Mouse (Mus musculus) testis, adult 10 weeks (tissue): Measurements from ENCODE around the gene Gm26938. TPM values are rescaled to one million over a fixed set of nuclear protein-coding genes. Genes with fewer than 3 reads are reported as not detected.

Experiments used
- polyA plus RNA-seq: library from polyadenylated mRNA; stranded (reverse); fragments of 350-450 nt; fragmentation: Illumina TruSeq; extraction: RNeasy Lipid Tissue Mini Kit (QIAGEN cat#74804); gene quantifications from one replicate; pipeline ENCODE4 v1.2.3, GENCODE M21; 2014; ENCODE audit warnings: low read depth, low replicate concordance

Gene Gm26938
- polyA plus RNA-seq = not detected

DNA sequence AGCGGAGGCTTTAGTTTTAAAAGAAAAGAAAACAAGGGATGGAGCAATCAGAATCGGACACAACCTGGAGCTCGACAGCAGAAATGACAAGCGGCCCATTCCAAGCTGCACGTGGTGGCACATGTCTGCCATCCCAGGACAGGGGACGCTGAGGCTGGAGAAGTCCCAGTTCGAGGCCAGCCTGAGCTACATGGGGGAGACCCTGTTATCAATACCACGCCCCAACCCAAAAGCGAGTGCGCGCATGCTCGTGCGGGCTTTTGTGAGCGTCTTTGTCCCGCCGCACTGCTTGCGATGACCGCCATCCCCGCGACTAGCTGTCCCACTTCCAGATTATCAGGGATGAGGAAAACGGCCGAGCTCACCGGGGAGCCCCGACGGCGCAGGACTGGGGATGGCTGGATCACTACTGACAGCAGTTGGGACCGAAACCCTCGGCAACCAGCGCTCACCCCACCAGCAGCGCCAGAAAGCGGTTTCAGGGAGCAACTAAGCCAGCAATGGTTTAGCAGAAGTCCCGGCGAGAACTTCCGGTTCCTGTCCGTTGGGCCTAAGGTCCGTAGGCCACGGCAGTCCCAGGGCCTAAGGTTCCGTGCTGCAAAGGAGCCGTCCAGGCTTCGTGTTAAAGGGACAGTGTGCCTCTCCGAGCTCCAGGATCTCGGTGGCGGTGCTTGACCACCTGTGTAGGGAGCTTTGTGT, at the start of gene Gm26938, which contains the start of gene Psmg3:
Gene Gm26938, minus strand, starts transcription at position 51 of the 699 bp plus-strand sequence.
Gene Psmg3, minus strand, starts transcription at position 529 of the 699 bp plus-strand sequence.

DNA sequence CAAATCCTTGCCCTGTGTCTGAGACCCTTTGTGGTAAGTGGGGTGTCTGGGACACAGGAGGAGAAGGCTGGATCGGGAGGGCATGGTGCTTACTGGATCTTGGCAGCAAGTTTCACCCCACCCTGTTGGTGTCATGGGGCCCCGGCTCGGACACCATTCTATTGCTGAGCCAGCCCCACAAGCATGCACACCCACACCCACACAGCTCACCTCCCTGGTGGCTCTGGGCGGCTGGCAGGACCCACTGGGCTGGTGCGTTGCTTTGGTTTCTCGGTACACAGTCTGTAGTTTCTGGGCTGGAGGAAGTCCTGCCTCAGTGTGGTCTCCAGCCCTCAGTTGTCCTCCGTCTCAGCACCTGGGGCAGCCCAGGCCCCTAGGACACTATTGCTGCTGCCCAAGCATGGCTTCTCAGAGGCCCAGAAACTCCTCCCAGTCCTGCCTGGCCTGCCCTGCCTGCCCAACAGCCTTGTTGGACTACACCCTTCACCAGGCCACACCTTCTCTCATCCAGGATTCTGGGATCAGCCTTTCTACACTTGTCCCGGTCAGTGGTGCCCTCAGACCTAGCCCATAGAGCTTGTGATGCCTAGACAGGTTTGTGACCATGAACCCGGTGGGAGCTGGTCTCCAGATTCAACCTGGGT, 6.5 kb downstream of the Gm26938 start, which contains the start of gene Tmem184a:
Gene Tmem184a, minus strand, starts transcription at position 380 of the 644 bp plus-strand sequence.

DNA sequence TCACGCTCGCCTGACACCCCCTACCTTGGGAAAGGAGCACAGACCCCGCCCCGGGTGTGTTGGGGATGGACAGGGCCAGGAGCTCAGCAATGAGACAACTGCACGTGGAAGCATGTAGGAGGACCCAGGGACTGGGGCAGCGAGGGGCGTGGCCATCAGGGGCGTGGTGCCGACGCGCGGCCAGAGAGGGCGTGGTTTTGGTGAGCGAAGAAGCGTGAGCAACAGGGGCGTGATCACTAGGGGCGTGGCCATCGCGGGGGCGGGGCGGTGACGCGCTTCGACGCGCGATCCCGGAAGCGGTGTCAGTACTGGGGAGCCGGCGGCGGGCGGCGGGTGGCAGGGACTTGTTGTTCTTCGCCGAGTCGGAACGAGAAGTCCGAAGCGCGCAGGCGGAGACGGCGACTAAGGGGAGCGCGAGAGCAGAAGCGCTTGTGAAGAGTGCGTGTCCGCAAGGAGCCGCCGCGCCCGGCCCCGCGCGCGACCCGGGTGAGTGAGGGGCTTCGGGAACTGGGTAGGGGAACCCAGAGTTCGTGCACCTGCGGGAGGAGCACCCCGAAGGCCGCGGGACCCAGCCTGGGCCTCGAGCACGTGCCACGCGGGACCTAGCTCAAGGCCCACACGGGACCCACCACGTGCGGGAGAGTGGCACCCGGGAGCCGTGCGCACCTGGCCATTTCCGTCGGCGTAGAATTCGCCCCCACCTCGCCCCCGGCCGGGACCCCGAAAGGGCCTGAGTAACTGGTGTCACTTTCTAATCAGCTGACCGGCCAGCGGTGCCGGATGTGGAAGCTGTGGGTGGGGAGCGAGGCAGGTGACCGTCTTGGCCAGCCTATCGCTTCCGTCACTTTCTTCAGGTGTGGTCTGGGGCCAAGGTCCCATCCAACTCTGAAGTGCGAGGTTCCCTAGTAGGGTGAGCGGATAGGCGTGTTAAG, 34.7 kb downstream of the Gm26938 start, which contains the start of gene Mafk:
Gene Mafk, plus strand, starts transcription at position 287 of the 932 bp plus-strand sequence.

DNA sequence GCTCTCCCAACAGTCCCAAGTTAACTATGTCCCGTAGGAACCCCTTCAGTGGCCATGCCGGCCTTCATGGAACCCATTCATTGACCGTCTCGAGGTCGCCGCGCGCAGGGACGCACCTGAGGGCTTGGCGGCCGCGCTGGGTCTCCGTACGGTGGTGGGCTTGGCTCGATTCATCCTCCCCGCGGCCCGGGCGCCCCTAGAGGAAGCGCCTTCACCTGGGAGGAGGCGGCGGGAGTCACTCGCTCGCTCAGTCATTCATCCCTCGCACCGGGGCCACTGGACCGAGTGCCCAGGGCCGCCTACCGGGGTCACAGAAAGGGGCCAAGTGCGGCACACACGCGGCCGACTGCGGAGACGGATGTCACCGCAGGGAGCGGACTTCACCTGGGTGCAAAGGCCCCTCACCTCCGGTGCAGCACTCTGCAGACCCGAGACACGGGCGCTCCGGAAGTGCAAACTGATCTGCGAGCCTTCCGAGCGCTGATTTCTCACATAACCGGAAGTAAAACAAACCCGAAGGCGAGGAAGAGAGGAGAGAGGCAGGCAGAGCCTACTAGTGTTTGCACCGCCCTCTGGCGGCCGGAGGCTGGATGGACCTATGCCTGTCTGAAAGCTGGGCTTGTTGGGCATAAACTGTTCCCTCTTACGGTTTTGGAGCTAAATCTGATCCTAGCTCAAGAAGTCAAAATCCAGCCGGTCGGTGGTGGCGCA, 50.8 kb downstream of the Gm26938 start, which contains the start of gene Ints1:
Gene Ints1, minus strand, starts transcription at position 459 of the 711 bp plus-strand sequence.

Other genes starting within 250 kb of the Gm26938 start
- gene Micall2, start 90.1 kb downstream of the Gm26938 start, polyA plus RNA-seq = 0.59 TPM
- gene Ints1, start 50.7 kb downstream of the Gm26938 start, polyA plus RNA-seq = 2.0 TPM
- gene Mafk, start 34.9 kb downstream of the Gm26938 start, polyA plus RNA-seq = 2.7 TPM
- gene Tmem184a, start 6.5 kb downstream of the Gm26938 start, polyA plus RNA-seq = 5.8 TPM
- gene Psmg3, start 478 bp upstream of the Gm26938 start, polyA plus RNA-seq = 0.27 TPM
- gene Elfn1, start 81.5 kb upstream of the Gm26938 start, polyA plus RNA-seq = 5.5 TPM